Mouse (Mus musculus) c-Kit-negative CD71-positive TER-119-positive erythroid progenitor cells, embryonic 14.5 days (primary cell): Measurements from ENCODE around the gene Spata2.

Source experiments
- DNase-seq: peaks from one replicate; pipeline ENCODE4 v3.0.0-alpha.2; 2013; ENCODE audit warnings: low read depth, low spot score

Gene Spata2

GRCm38 (mm10) chr2:167510485-167510884, 17.8 kb upstream of the Spata2 start:
- DNase-seq: no peak

GRCm38 (mm10) chr2:167508569-167508968, 15.9 kb upstream of the Spata2 start:
- no peak for DNase-seq

- DNase-seq: no peak
Measured at GRCm38 (mm10) chr2:167507719-167508385, 15.2 kb upstream of the Spata2 start.

- no peak for DNase-seq
Measured at GRCm38 (mm10) chr2:167506546-167507260, 14.0 kb upstream of the Spata2 start.

- peak; percentile 49 for DNase-seq
Measured at GRCm38 (mm10) chr2:167505127-167505526, 12.4 kb upstream of the Spata2 start.

- DNase-seq: peak; percentile 42
Measured at GRCm38 (mm10) chr2:167503896-167504349, 11.2 kb upstream of the Spata2 start.

- peak; percentile 59 for DNase-seq
Measured at GRCm38 (mm10) chr2:167503253-167503895, 10.7 kb upstream of the Spata2 start.

GRCm38 (mm10) chr2:167502554-167503252, 10.0 kb upstream of the Spata2 start:
- peak; percentile 44 for DNase-seq

- DNase-seq: no peak
Measured at GRCm38 (mm10) chr2:167497272-167497671, 4.6 kb upstream of the Spata2 start.

GRCm38 (mm10) chr2:167496437-167496836, 3.8 kb upstream of the Spata2 start:
- DNase-seq: no peak

- DNase-seq: peak; percentile 35
Measured at GRCm38 (mm10) chr2:167491757-167492708, 654 bp downstream of the Spata2 start, which contains the start of gene Rnf114. Rnf114 (plus strand) TSS chr2:167492645.

GRCm38 (mm10) chr2:167490813-167491525, 1.7 kb downstream of the Spata2 start:
- DNase-seq: no peak

GRCm38 (mm10) chr2:167487994-167488393, 4.7 kb downstream of the Spata2 start:
- DNase-seq: no peak

- DNase-seq: no peak
Measured at GRCm38 (mm10) chr2:167487551-167487950, 5.1 kb downstream of the Spata2 start.

GRCm38 (mm10) chr2:167486573-167486972, 6.1 kb downstream of the Spata2 start:
- DNase-seq: no peak

GRCm38 (mm10) chr2:167485501-167486377, 6.9 kb downstream of the Spata2 start:
- DNase-seq: no peak

- DNase-seq: no peak
Measured at GRCm38 (mm10) chr2:167484932-167485331, 7.8 kb downstream of the Spata2 start.

- no peak for DNase-seq
Measured at GRCm38 (mm10) chr2:167483827-167484410, 8.8 kb downstream of the Spata2 start.
